Mouse (Mus musculus): ENCODE results near the gene Zfp287. TPM values are rescaled to one million over a fixed set of nuclear protein-coding genes. Genes with fewer than 3 reads are reported as not detected.
A peak's percentile ranks its signal among the peaks of the same experiment; 100 is the strongest.

The Zfp287 gene
- polyA plus RNA-seq, 1 experiment from 2014 or later, result 29.0 TPM

DNA sequence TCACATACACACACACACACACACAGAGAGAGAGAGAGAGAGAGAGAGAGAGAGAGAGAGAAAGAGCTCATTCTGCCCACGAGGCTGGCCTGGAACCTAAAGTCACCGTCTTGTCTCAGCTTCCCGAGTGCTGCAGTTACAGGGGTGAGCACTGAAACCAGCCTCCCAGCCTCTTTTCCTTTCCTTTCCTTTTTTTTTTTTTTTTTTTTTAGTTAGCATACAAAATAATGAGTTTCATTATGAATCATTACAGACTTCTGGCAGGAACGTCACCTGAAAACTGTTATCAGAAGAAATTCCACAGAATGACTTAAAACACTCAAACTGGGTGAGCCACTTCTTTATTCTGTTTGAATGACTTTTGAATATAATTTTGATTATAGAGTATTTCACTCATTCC, 51.8 kb downstream of the Zfp287 start:
- Histone ChIP-seq H3K4me1 (replicated peaks; ENCODE audit: control insufficient read depth, insufficient read depth, low read length) (0 out of 2 replicates have a peak, but pooled peaks cover 3% of the 10 kb centered on the region), H3K4me2 (ENCODE audit: low read length) (no peak overlapping the region), H3K9me3 (ENCODE audit: control insufficient read depth, low read length) (no peaks in the 10 kb centered on the region), H3K4me3 (replicated peaks; ENCODE audit: low read length) (no peak overlapping the region), H3K9ac (replicated peaks; ENCODE audit: low read depth, low read length) (no peak overlapping the region), H3K27ac (ENCODE audit: low read length) (no peak overlapping the region), H3K36me3 (ENCODE audit: control insufficient read depth, insufficient read depth) (no peaks in the 10 kb centered on the region), H3K27me3 (replicated peaks; ENCODE audit: control insufficient read depth, insufficient read depth, low read length) (no peaks in the 10 kb centered on the region)
- no peak for ATAC-seq
- WGBS, result 73% methylated on average over 4 of the region's 4 CpGs

DNA sequence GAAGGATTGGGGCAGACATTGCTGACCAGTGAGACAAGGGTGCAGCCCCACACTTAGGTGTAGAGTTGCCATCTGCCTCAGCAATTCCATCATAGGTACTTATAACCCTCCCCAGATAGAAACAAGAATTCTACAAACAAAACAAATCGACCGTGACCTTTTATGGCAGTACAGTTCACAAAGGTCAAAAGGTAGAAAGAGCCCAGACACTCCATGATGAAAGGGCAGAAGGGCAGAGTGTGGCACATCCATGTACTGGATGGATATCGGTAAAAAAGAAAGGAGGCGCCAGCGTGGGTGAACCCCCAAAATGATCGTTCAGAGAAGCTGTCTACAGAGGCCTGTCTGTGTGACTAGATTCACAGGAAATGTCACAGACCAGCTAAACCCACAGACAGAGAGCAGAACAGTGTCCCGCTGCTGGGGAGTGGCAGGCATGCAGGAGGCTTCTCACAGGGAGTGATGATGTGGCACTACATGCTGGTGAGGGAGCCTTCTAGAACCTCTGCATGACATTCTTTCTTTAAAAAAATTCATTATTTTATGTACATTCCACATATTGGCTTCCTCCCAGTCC, 52.8 kb downstream of the Zfp287 start:
- no peak overlapping the region for H3K9ac ChIP-seq (replicated peaks; ENCODE audit: low read depth, low read length)
- H3K27me3 ChIP-seq (replicated peaks; ENCODE audit: control insufficient read depth, insufficient read depth, low read length), result no peaks in the 10 kb centered on the region
- 0 out of 2 replicates have a peak, but pooled peaks cover 3% of the 10 kb centered on the region for H3K4me1 ChIP-seq (replicated peaks; ENCODE audit: control insufficient read depth, insufficient read depth, low read length)
- no peak overlapping the region for H3K4me2 ChIP-seq (ENCODE audit: low read length)
- no peak overlapping the region for H3K27ac ChIP-seq (ENCODE audit: low read length)
- WGBS, result 91% methylated on average over 7 of the region's 7 CpGs
- H3K36me3 ChIP-seq (ENCODE audit: control insufficient read depth, insufficient read depth), result no peaks in the 10 kb centered on the region
- no peak overlapping the region for H3K4me3 ChIP-seq (replicated peaks; ENCODE audit: low read length)
- no peaks in the 10 kb centered on the region for H3K9me3 ChIP-seq (ENCODE audit: control insufficient read depth, low read length)
- ATAC-seq, result no peak

DNA sequence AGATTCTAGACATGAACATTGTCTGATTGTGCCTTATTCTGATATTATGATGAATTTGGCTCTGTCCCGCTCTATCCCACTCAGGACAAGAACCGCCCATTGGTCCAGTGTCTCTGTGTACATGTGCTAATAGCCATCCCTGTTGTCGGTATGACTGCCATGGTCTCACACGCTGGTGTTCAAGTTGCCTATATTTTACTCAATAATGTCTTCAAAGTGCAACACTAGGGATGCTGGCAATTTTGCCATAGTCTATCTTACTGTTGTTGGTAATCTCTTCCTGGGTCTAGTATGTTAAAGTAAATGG, 55.5 kb downstream of the Zfp287 start:
- 92% methylated on average over 4 of the region's 4 CpGs for WGBS
- Histone ChIP-seq H3K36me3 (ENCODE audit: control insufficient read depth, insufficient read depth) (no peaks in the 10 kb centered on the region), H3K27ac (ENCODE audit: low read length) (no peak overlapping the region), H3K27me3 (replicated peaks; ENCODE audit: control insufficient read depth, insufficient read depth, low read length) (no peaks in the 10 kb centered on the region), H3K4me3 (replicated peaks; ENCODE audit: low read length) (no peak overlapping the region), H3K9ac (replicated peaks; ENCODE audit: low read depth, low read length) (no peak overlapping the region), H3K4me1 (replicated peaks; ENCODE audit: control insufficient read depth, insufficient read depth, low read length) (0 out of 2 replicates have a peak, but pooled peaks cover 3% of the 10 kb centered on the region), H3K9me3 (ENCODE audit: control insufficient read depth, low read length) (no peaks in the 10 kb centered on the region), H3K4me2 (ENCODE audit: low read length) (no peak overlapping the region)
- no peak for ATAC-seq

DNA sequence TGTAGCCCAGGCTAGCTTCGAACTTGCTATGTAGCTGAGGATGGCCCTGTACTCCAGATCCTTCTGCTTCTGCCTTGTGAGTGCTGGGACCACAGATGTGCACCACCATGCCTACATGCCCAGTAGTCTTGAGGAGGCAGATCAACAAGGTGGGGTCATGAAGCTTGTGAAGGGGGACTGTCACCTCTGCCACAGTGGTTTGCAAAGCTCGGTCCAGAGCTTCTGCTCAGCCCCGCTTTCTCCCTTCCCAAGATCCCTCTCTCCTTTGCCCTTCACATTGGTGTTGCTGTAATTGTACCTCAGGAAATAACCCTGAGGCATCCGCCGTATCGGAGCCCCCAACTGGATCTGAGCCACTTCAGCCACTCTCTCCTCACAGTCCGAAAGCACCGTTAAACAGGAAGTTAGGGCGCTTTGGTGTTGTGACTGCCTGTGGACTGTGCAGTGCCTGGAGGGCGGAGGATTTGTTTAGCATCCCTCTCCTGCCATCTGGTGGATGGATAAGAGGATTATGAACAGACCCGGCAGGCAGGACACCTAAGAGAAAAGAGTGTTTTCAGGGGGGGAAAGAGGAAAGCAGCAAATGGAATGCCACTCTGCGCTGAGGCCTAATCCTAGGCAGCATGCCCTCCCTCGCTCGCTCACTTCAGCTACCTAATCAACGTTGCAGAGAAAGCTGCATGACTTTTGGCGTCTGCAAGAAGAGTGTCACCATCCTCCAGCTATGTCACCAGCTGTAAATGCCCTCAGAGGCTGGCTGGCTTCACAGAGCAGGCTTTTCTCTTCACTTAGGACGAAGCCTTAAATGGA, 56.0 kb downstream of the Zfp287 start:
- Histone ChIP-seq H3K9ac (replicated peaks; ENCODE audit: low read depth, low read length) (peak overlapping the region; percentile 37), H3K4me2 (ENCODE audit: low read length) (peak overlapping the region; percentile 44), H3K9me3 (ENCODE audit: control insufficient read depth, low read length) (no peaks in the 10 kb centered on the region), H3K36me3 (ENCODE audit: control insufficient read depth, insufficient read depth) (no peaks in the 10 kb centered on the region), H3K27ac (ENCODE audit: low read length) (no peak overlapping the region), H3K4me1 (replicated peaks; ENCODE audit: control insufficient read depth, insufficient read depth, low read length) (0 out of 2 replicates have a peak, but pooled peaks cover 3% of the 10 kb centered on the region), H3K4me3 (replicated peaks; ENCODE audit: low read length) (no peak overlapping the region), H3K27me3 (replicated peaks; ENCODE audit: control insufficient read depth, insufficient read depth, low read length) (no peaks in the 10 kb centered on the region)
- peak; percentile 96 for ATAC-seq
- 17% methylated on average over 17 of the region's 17 CpGs for WGBS

DNA sequence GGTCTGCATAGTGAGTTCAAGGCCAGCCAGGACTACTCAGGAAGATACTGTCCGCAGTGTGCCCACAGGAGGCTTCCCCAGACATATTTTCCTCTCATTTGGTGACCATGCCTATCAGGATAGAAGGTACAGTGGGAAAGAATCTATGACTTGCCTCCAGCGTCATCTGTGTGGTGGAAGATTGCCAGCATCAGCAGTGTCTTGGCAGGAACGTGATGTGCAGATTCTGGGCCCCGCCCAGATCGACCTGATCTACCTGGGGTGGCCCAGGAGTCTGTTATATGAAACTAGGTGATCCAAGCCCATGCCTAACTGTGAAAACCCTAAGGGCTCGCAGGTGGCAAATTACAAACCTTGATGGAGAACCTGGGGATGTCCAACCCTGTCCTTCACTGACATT, 61.7 kb downstream of the Zfp287 start:
- Histone ChIP-seq H3K36me3 (ENCODE audit: control insufficient read depth, insufficient read depth) (no peaks in the 10 kb centered on the region), H3K27me3 (replicated peaks; ENCODE audit: control insufficient read depth, insufficient read depth, low read length) (no peaks in the 10 kb centered on the region), H3K9me3 (ENCODE audit: control insufficient read depth, low read length) (no peaks in the 10 kb centered on the region), H3K4me2 (ENCODE audit: low read length) (no peak overlapping the region), H3K4me1 (replicated peaks; ENCODE audit: control insufficient read depth, insufficient read depth, low read length) (peaks cover 7% of the 10 kb centered on the region; the same call in 1 of the 2 replicates), H3K9ac (replicated peaks; ENCODE audit: low read depth, low read length) (no peak overlapping the region), H3K4me3 (replicated peaks; ENCODE audit: low read length) (no peak overlapping the region), H3K27ac (ENCODE audit: low read length) (no peak overlapping the region)
- no peak for ATAC-seq
- WGBS, result 77% methylated on average over 6 of the region's 6 CpGs

DNA sequence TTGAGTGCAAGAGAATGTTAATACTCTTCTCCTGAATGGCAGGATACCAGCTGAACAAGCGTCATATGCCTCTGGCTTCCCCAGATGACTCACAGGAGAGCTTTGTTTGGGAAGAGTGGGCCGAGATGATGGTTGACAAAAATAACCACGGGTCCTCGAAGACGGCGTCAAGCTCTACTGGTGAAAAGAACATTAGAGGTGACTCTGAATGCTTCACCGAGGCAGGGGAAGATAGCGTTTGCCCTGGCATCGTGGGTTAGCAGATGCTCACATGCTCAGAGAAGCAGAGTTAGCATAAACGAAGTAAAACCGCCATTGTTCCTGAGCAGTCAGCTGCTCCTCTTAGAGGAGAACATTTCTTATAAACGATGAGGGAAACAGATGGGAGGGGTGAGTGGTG, 62.2 kb downstream of the Zfp287 start:
- H3K4me1 ChIP-seq (replicated peaks; ENCODE audit: control insufficient read depth, insufficient read depth, low read length), result peaks cover 7% of the 10 kb centered on the region; the same call in 1 of the 2 replicates
- H3K36me3 ChIP-seq (ENCODE audit: control insufficient read depth, insufficient read depth), result no peaks in the 10 kb centered on the region
- no peaks in the 10 kb centered on the region for H3K27me3 ChIP-seq (replicated peaks; ENCODE audit: control insufficient read depth, insufficient read depth, low read length)
- WGBS, result 39% methylated on average over 12 of the region's 12 CpGs
- H3K9ac ChIP-seq (replicated peaks; ENCODE audit: low read depth, low read length), result no peak overlapping the region
- ATAC-seq, result peak; percentile 33; the same call in 1 of the 2 replicates
- no peaks in the 10 kb centered on the region for H3K9me3 ChIP-seq (ENCODE audit: control insufficient read depth, low read length)
- no peak overlapping the region for H3K27ac ChIP-seq (ENCODE audit: low read length)
- no peak overlapping the region for H3K4me3 ChIP-seq (replicated peaks; ENCODE audit: low read length)
- H3K4me2 ChIP-seq (ENCODE audit: low read length), result 0 out of 2 replicates have a peak overlapping the region, but pooled peaks have one; percentile 5

DNA sequence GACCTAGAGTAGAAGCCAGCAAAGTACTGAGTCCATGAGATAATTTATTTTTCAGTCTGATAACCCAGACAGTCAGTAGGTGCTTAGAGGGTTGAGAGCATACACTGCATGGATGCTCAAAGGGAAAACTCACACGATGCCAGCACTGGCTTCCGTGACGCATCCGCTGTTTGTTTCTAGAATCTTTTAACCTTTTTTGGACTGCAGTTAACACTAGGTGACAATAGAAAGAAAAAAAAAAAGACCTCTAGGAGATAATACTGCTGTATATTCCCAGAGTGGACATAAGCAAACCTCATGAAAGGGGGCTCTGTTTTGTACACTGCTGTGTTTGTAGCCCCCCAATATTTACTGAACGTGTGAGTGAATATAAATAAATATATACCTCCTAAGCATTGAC, 62.7 kb downstream of the Zfp287 start:
- Histone ChIP-seq H3K9me3 (ENCODE audit: control insufficient read depth, low read length) (no peaks in the 10 kb centered on the region), H3K27me3 (replicated peaks; ENCODE audit: control insufficient read depth, insufficient read depth, low read length) (no peaks in the 10 kb centered on the region), H3K4me2 (ENCODE audit: low read length) (no peak overlapping the region), H3K4me3 (replicated peaks; ENCODE audit: low read length) (no peak overlapping the region), H3K27ac (ENCODE audit: low read length) (no peak overlapping the region), H3K4me1 (replicated peaks; ENCODE audit: control insufficient read depth, insufficient read depth, low read length) (peaks cover 7% of the 10 kb centered on the region; the same call in 1 of the 2 replicates), H3K36me3 (ENCODE audit: control insufficient read depth, insufficient read depth) (no peaks in the 10 kb centered on the region), H3K9ac (replicated peaks; ENCODE audit: low read depth, low read length) (no peak overlapping the region)
- ATAC-seq, result no peak
- 89% methylated on average over 5 of the region's 5 CpGs for WGBS

DNA sequence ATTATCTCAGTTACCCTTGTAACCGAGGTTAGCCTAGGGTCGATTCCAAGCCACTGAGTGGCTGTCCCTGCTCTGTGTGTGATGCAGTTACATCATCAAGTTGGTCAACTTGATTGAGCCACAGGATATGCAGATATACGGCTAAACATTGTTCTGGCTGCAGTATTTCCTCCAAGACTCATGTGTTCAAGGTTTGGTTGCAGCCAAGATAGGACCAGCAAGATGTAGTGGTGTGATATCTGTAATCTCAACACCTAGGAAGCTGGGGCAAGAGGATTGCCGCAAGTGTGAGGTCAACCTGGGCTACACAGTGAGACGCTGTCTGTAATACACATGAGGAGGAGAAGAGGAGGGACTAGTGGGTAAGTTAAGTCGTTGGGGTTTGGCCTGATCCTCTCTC, 67.5 kb downstream of the Zfp287 start:
- 95% methylated on average over 6 of the region's 6 CpGs for WGBS
- Histone ChIP-seq H3K9ac (replicated peaks; ENCODE audit: low read depth, low read length) (no peak overlapping the region), H3K27me3 (replicated peaks; ENCODE audit: control insufficient read depth, insufficient read depth, low read length) (no peaks in the 10 kb centered on the region), H3K4me1 (replicated peaks; ENCODE audit: control insufficient read depth, insufficient read depth, low read length) (no peaks in the 10 kb centered on the region), H3K4me2 (ENCODE audit: low read length) (no peak overlapping the region), H3K27ac (ENCODE audit: low read length) (no peak overlapping the region), H3K36me3 (ENCODE audit: control insufficient read depth, insufficient read depth) (no peaks in the 10 kb centered on the region), H3K9me3 (ENCODE audit: control insufficient read depth, low read length) (no peaks in the 10 kb centered on the region), H3K4me3 (replicated peaks; ENCODE audit: low read length) (no peak overlapping the region)
- no peak for ATAC-seq

DNA sequence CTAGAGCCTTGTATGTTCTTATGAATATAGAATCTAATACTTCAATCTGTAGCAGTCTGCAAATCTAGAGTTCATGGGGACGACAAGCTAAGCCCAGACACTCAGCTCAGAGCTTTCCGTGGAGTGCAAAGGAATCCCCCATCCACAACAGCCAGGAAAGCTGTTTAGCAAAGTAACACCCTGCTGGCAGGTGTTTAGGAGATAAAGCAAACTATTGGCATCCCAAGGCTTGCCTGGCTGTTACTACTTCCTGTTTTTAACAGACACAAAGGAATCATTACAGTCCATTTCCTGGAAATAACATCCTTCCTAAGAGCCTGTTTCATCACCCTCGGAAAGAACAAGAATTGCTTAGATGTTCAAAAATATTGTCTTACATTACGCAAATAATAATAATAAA, 70.8 kb downstream of the Zfp287 start:
- WGBS, result 61% methylated on average over 4 of the region's 4 CpGs
- Histone ChIP-seq H3K4me3 (replicated peaks; ENCODE audit: low read length) (no peak overlapping the region), H3K27me3 (replicated peaks; ENCODE audit: control insufficient read depth, insufficient read depth, low read length) (no peaks in the 10 kb centered on the region), H3K36me3 (ENCODE audit: control insufficient read depth, insufficient read depth) (no peaks in the 10 kb centered on the region), H3K27ac (ENCODE audit: low read length) (no peak overlapping the region), H3K9me3 (ENCODE audit: control insufficient read depth, low read length) (no peaks in the 10 kb centered on the region), H3K4me2 (ENCODE audit: low read length) (no peak overlapping the region), H3K4me1 (replicated peaks; ENCODE audit: control insufficient read depth, insufficient read depth, low read length) (no peaks in the 10 kb centered on the region), H3K9ac (replicated peaks; ENCODE audit: low read depth, low read length) (no peak overlapping the region)
- no peak for ATAC-seq

Data from forebrain, embryonic 16.5 days (tissue).